Mouse (Mus musculus): ENCODE results near the gene Amotl2.

The Amotl2 gene

GRCm38 (mm10) chr9:102771308-102771895, 54.9 kb downstream of the Amotl2 start:
- DNase-seq (ENCODE audit: low read depth, low spot score) = no peak

- DNase-seq (ENCODE audit: low read depth, low spot score) = no peak
These were observed 61.4 kb downstream of the Amotl2 start for GRCm38 (mm10) chr9:102777631-102778591.

GRCm38 (mm10) chr9:102779493-102779892, 63.0 kb downstream of the Amotl2 start:
- no peak for DNase-seq (ENCODE audit: low read depth, low spot score)
